Mouse (Mus musculus) lung, postnatal 10 days (tissue): ENCODE measurements around the gene Tcap.
A peak's percentile ranks its signal among the peaks of the same experiment; 100 is the strongest.

Experiments
- DNase-seq: peaks from one replicate; pipeline ENCODE4 v3.0.0; 2021

Gene Tcap

GRCm38 (mm10) chr11:98413731-98414130, 30.1 kb downstream of the Tcap start:
- DNase-seq: no peak

GRCm38 (mm10) chr11:98414162-98414561, 30.6 kb downstream of the Tcap start:
- DNase-seq: no peak

DNA sequence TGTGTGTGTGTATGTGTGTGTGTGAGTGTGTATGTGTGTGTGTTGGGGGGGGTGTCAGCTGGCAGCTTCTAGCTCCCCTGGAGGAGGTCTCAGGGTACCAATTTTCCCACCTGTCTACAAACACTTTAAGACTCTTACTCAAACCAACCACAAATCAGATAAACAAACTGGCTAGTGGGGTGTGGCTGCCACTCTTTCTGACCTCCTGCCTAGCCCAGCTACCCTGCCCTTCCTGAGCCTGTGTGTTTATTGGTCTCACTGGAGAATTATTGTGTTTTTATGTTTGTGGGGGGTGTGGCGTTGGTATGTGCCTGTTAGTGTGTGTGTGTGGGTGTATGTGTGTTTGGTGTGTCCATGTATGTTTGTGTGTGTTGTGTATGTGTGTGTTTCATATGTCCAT, 33.5 kb downstream of the Tcap start:
- no peak for DNase-seq

DNA sequence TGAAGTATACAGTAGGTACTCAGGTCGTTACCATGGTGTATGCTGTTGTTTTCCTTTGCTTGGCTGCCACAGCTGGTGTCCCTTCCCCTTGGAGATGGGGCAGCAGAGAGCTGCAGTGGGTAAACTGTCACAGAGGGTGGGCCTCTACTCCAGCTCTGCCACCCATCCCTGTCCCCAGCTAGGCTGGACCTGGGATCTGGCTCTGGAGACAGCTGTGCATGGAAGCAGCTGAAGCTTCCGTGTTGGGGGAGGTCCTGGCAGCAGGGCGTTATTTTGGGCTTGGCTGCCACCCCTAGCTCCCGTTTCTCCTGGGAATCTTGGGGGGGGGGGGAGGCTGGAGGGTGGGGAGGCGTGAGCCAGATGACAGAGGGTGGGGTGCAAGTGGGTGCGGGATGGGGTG, 34.7 kb downstream of the Tcap start:
- no peak for DNase-seq

DNA sequence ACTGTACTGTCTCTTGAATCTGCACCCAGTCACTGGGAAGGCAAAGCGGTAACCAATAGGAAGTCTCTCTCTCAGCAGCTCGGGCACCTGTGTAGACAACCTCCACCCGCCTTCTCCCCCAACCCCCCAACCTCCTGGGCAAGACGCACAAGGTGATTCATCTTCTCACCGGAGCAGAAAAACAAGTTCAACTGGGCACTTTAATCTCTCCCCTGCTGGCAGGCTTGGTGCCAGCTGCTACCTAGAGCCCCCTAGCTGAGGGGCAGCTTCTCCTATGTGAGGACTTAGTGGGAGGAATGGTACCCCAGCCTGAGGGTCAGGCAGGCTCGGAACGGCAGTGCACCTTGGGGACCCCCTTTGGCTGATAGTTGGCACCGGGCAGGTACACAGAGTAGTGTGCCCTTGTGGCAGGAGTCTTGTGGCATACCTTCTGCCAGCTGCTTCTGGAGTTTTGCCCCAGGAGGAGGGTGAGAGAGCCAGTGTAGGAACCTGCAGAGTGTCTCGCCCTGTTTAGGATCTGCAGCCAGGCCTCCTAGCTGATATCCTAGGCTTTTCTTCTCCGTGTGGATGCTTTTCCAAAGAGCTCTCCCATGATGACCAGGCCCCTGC, 35.4 kb downstream of the Tcap start:
- DNase-seq: peak; percentile 58

- no peak for DNase-seq
These were observed 43.0 kb downstream of the Tcap start for GRCm38 (mm10) chr11:98426592-98426991.

- DNase-seq: no peak
These were observed 44.8 kb downstream of the Tcap start for GRCm38 (mm10) chr11:98428436-98428835.

DNA sequence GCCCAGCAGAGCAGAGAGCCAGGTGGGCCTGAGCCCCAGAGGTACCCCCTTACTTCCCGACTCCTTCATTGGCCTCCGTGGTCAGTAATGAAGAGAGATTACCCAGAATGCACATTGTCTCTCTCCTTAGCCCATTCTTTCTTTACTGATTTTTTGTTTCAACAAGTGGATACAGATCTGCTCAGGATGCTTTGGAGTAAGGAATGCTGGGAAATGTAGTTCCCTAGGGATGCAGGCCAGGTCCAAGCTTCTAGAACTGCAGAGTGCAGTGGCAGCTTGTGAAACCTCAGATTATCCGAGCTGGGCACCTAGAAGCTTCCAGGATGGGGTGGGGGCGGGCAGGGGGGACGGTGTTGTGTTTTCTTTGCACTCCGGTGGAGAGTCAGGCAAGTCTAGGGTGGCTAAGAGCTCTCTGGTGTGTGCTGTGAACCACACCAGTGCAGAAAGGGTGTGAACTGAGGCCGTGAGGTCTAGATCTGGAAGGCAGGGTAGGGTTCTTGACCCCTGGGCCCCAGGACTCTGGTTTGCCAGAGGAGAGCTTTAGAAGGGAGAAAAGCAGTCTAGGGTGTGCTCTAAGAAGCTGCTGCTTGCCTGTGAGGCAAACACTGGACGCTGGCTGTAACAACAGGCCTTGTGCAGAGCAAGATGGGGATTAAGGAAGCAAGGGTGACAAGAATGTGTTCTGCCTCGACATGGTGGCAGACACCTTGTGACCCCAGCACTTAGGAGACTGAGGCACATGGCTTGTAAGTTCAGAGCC, 48.3 kb downstream of the Tcap start:
- no peak for DNase-seq
